Mouse (Mus musculus) thymus, adult 2 months (tissue): ENCODE measurements at regions not wholly inside any gene's neighbourhood (a gene's known extent, or its start where the extent isn't known, plus 50 kb on each side); places are given as distances from the start of the nearest gene placed in this dataset.

Experiments
- CTCF ChIP-seq: fragments of 200-500 bp; IDR thresholded peaks from 2 replicates; pipeline ENCODE4 v1.5.1; 2012; ENCODE audit warnings: mild to moderate bottlenecking, control low read depth, low read length, moderate library complexity, borderline replicate concordance; ENCODE audit not compliant: control insufficient read depth, poor library complexity, insufficient read depth; ENCODE audit errors: extremely low read depth
- POLR2A ChIP-seq: fragments of 200-500 bp; IDR thresholded peaks from 2 replicates; pipeline ENCODE4 v1.6.1; 2012; ENCODE audit warnings: mild to moderate bottlenecking, low read length, control low read depth, moderate library complexity; ENCODE audit not compliant: control insufficient read depth, poor library complexity, insufficient read depth; ENCODE audit errors: extremely low read depth

DNA sequence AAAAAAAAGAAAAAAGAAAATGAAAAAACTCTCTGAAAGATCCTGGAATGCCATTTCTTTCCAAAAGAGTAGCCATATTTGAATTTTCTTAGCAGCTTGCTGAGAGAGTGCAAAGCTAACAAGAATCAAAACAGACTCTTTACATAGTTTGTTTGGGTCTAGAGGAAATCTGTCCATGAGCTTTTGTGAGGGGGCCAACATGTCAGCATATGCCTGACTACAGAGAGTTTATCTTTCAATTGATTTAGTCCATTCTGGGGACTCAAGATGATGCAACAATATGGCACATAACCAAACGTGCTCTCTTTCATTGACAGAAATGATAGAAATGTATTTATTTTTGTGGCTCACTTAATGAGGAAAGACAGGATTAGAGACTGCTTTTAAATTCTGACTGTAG, 822.8 kb upstream of the Acvr2a start:
- TF ChIP-seq CTCF = no peak
- TF ChIP-seq POLR2A = no peak
